Mouse (Mus musculus): Measurements from ENCODE around the gene Clrn3. TPM values are rescaled to one million over a fixed set of nuclear protein-coding genes. Genes with fewer than 3 reads are reported as not detected.

Gene Clrn3
- polyA plus RNA-seq, 1 experiment from 2014 or later: not detected

GRCm38 (mm10) chr7:135479322-135479880, 49.1 kb downstream of the Clrn3 start:
- peaks cover 47% of the 10 kb centered on the region for H3K27me3 ChIP-seq (ENCODE audit: poor library complexity, severe bottlenecking)
- no peaks in the 10 kb centered on the region for H3K9me3 ChIP-seq
- H3K27ac ChIP-seq: peak overlapping the region; percentile 75
- H3K36me3 ChIP-seq (replicated peaks): no peaks in the 10 kb centered on the region
- 60% methylated on average over 10 of the region's 10 CpGs for WGBS
- no peak overlapping the region for H3K4me3 ChIP-seq
- H3K4me1 ChIP-seq: peaks cover 48% of the 10 kb centered on the region
- no peak for DNase-seq (ENCODE audit: extremely low spot score, low spot score)

GRCm38 (mm10) chr7:135477256-135477655, 51.2 kb downstream of the Clrn3 start:
- H3K27ac ChIP-seq: 0 out of 2 replicates have a peak overlapping the region, but pooled peaks have one; percentile 22
- peaks cover 27% of the 10 kb centered on the region for H3K27me3 ChIP-seq (ENCODE audit: poor library complexity, severe bottlenecking)
- peaks cover 39% of the 10 kb centered on the region for H3K4me1 ChIP-seq
- no peaks in the 10 kb centered on the region for H3K36me3 ChIP-seq (replicated peaks)
- DNase-seq (ENCODE audit: extremely low spot score, low spot score): no peak
- H3K4me3 ChIP-seq: no peak overlapping the region
- no peaks in the 10 kb centered on the region for H3K9me3 ChIP-seq
- 41% methylated on average over 5 of the region's 5 CpGs for whole genome bisulfite sequencing

- Histone ChIP-seq H3K27me3 (ENCODE audit: poor library complexity, severe bottlenecking) (peaks cover 17% of the 10 kb centered on the region; the same call in 1 of the 2 replicates), H3K9me3 (no peaks in the 10 kb centered on the region), H3K4me3 (no peak overlapping the region), H3K27ac (no peak overlapping the region), H3K36me3 (replicated peaks) (no peaks in the 10 kb centered on the region), H3K4me1 (peaks cover 39% of the 10 kb centered on the region)
- DNase-seq (ENCODE audit: extremely low spot score, low spot score): no peak
- WGBS: 60% methylated on average over 8 of the region's 8 CpGs
These were observed 52.5 kb downstream of the Clrn3 start for GRCm38 (mm10) chr7:135475981-135476380.

DNA sequence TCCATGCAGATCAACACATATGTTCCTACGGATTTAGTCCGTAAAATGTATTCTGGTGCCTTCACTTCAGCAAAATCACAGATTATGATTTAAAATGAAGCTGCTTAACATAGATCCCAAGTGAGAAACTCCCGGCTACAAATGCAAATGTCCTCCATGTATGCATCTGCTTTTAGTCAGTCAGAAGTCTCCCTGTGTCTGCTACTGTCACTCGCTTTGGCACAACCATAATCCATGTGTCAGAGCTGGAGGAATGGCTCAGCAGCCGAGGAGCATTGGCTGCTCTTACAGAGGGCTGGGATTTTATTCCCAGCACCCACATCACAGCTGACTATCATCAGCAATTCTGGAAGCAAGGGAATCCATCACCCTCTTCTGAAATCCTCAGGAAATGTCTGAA, 58.1 kb downstream of the Clrn3 start:
- peaks cover 23% of the 10 kb centered on the region for H3K4me1 ChIP-seq
- H3K9me3 ChIP-seq: no peaks in the 10 kb centered on the region
- H3K4me3 ChIP-seq: no peak overlapping the region
- no peak for DNase-seq (ENCODE audit: extremely low spot score, low spot score)
- no peak overlapping the region for H3K27ac ChIP-seq
- WGBS: 93% methylated on average over 5 of the region's 5 CpGs
- H3K27me3 ChIP-seq (ENCODE audit: poor library complexity, severe bottlenecking): peaks cover 30% of the 10 kb centered on the region
- no peaks in the 10 kb centered on the region for H3K36me3 ChIP-seq (replicated peaks)

DNA sequence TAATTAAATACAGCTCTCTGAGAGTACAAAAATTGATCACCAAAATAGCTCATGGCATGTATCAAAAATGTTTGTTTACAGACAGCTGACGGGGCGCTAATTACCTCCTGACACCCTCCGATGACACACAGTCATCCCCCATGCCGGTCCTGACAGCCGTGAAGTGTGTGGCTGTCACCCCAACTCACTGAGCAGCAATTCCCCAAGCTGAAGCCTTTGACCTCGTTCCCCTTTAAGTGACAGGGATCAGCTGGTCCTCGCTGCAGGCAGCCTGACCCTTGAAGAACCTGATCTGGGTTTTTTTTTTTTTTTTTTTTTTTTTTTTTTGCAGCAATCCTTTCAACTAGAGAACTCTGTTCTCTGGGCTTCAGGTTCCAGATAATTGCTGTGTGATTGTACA, 59.8 kb downstream of the Clrn3 start:
- 55% methylated on average over 7 of the region's 7 CpGs for WGBS
- Histone ChIP-seq H3K27me3 (ENCODE audit: poor library complexity, severe bottlenecking) (peaks cover 32% of the 10 kb centered on the region), H3K9me3 (no peaks in the 10 kb centered on the region), H3K4me1 (peaks cover 33% of the 10 kb centered on the region), H3K36me3 (replicated peaks) (no peaks in the 10 kb centered on the region), H3K4me3 (no peak overlapping the region), H3K27ac (no peak overlapping the region)
- no peak for DNase-seq (ENCODE audit: extremely low spot score, low spot score)

DNA sequence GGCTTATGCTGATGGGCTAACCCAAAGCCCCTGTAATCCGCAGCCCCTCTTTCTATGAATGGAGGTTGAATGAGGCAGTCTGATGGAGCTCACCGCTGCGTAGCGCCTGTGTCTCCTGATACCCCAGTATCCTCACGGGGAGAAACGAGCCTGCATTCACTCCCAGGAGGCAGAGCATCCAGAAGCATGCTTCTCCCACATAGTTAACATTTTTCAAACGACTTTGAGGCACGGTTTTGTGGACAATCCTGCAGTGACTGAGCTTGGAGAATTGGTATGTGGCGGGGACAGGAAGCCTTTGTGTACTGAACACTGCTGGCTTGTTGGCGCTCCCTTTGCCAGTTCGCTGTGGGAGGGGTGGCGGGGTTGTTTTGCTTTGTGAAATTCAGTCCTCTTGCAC, 63.2 kb downstream of the Clrn3 start:
- peaks cover 24% of the 10 kb centered on the region for H3K27me3 ChIP-seq (ENCODE audit: poor library complexity, severe bottlenecking)
- H3K36me3 ChIP-seq (replicated peaks): no peaks in the 10 kb centered on the region
- no peak for DNase-seq (ENCODE audit: extremely low spot score, low spot score)
- peaks cover 37% of the 10 kb centered on the region for H3K4me1 ChIP-seq
- no peaks in the 10 kb centered on the region for H3K9me3 ChIP-seq
- WGBS: 8% methylated on average over 12 of the region's 12 CpGs
- peak overlapping the region; percentile 40 for H3K4me3 ChIP-seq
- H3K27ac ChIP-seq: peak overlapping the region; percentile 81

DNA sequence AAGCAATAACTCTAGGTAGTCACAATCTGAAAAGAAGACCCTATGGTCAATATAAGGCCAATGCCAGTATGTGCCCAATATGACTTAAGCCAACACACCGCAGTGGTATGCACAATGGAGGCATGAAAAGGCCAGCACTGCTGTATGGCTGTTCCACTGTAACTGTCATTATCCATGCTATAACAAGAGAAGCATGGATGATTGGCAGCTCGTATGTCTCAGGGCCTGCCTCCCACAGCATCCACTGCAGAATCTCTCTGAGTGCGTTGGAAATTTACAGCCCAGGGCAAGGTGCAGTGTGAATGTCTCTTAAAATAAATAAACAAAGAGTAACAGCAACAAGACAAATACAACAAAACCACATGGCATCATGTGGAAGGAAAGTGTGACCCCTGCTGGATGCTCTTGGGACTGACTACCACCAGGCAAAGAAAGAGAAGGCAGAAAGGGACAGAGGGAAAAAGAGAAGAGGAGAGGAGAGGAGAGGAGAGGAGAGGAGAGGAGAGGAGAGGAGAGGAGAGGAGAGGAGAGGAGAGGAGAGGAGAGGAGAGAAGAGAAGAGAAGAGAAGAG, 63.7 kb downstream of the Clrn3 start:
- 49% methylated on average over 3 of the region's 3 CpGs for WGBS
- peak overlapping the region; percentile 40 for H3K4me3 ChIP-seq

More for the DNA sequence above, 63.7 kb downstream of the Clrn3 start:
- peaks cover 37% of the 10 kb centered on the region for H3K4me1 ChIP-seq
- H3K27ac ChIP-seq: peak overlapping the region; percentile 81
- peak; percentile 70 for DNase-seq (ENCODE audit: extremely low spot score, low spot score)
- no peaks in the 10 kb centered on the region for H3K36me3 ChIP-seq (replicated peaks)
- H3K27me3 ChIP-seq (ENCODE audit: poor library complexity, severe bottlenecking): peaks cover 24% of the 10 kb centered on the region
- no peaks in the 10 kb centered on the region for H3K9me3 ChIP-seq

MicroRNAs encoded within 50 kb of the gene (microRNA counts, 519-probe panel; counts per million panel counts)
- 341 counts per million, percentile 65 among the panel's probes with 10 or more counts for microRNA mmu-miR-1962

Small RNAs within 50 kb of the gene (microRNA-seq; reads per million reads assigned to microRNA genes)
- not detected for gene Mir1962

Other genes with a start within 250 kb of the Clrn3 start
- gene Foxi2, start 118.3 kb downstream of the Clrn3 start, polyA plus RNA-seq (2016; fragmentation: Nextera tagmentation; extraction: Ambion mirVana): 3.4 and 3.6 TPM in 2 replicates
- 0.31 and 0.41 TPM in 2 replicates for gene Ptpre, start 8.8 kb upstream of the Clrn3 start, polyA plus RNA-seq (2016; fragmentation: Nextera tagmentation; extraction: Ambion mirVana)
- gene Mki67, start 187.7 kb upstream of the Clrn3 start, polyA plus RNA-seq (2016; fragmentation: Nextera tagmentation; extraction: Ambion mirVana): 50.9 and 53.4 TPM in 2 replicates

Data from forebrain, embryonic 10.5 days (tissue).